Mouse (Mus musculus) G1E (cell line): ENCODE results near the gene Unkl. TPM values are rescaled to one million over a fixed set of nuclear protein-coding genes. Genes with fewer than 3 reads are reported as not detected.
A peak's percentile ranks its signal among the peaks of the same experiment; 100 is the strongest.

Source experiments
- ATAC-seq: 2 replicates; pipeline ENCODE4 v1.8.0; 2016; ENCODE audit warnings: mild to moderate bottlenecking; ENCODE audit not compliant: insufficient number of reproducible peaks, poor library complexity, low FRiP score, severe bottlenecking; ENCODE audit errors: extremely low read depth
- DNase-seq: peaks from one replicate; pipeline ENCODE4 v3.0.0; 2012; ENCODE audit warnings: low spot score
- H3K27me3 ChIP-seq: 2 replicates; pipeline ENCODE4 v1.6.1; 2012; ENCODE audit warnings: mild to moderate bottlenecking, low read length, inconsistent platforms; ENCODE audit not compliant: insufficient read depth
- H3K36me3 ChIP-seq: replicated peaks from 2 replicates; pipeline ENCODE3; 2012; ENCODE audit warnings: mild to moderate bottlenecking, inconsistent platforms
- H3K4me1 ChIP-seq: 2 replicates; pipeline ENCODE4 v1.6.1; 2012; ENCODE audit warnings: low read depth, low read length, inconsistent platforms, mixed read lengths; ENCODE audit not compliant: insufficient read depth
- H3K4me3 ChIP-seq: 2 replicates; pipeline ENCODE4 v1.5.1; 2012; ENCODE audit warnings: low read depth, mild to moderate bottlenecking, inconsistent platforms, low read length, moderate library complexity, mixed read lengths
- H3K9me3 ChIP-seq: replicated peaks from 2 replicates; pipeline ENCODE4 v1.6.1; 2012; ENCODE audit warnings: inconsistent platforms
- CTCF ChIP-seq: IDR thresholded peaks from 2 replicates; pipeline ENCODE4 v1.5.1; 2012; ENCODE audit warnings: low read depth, low read length, inconsistent platforms, mixed read lengths
- GATA1 ChIP-seq: IDR thresholded peaks from 2 replicates; pipeline ENCODE4 v1.6.1; 2012; ENCODE audit warnings: borderline replicate concordance, low read length, inconsistent platforms, mixed read lengths
- GATA2 ChIP-seq: IDR thresholded peaks from 2 replicates; pipeline ENCODE4 v1.6.1; 2012; ENCODE audit warnings: low read depth, low read length, inconsistent platforms, borderline replicate concordance
- POLR2AphosphoS5 ChIP-seq: IDR thresholded peaks from 2 replicates; pipeline ENCODE4 v1.6.1; 2012; ENCODE audit warnings: low read depth, low read length, inconsistent platforms; ENCODE audit not compliant: insufficient replicate concordance
- TAL1 ChIP-seq: conservative IDR thresholded peaks from 2 replicates; pipeline ENCODE4 v1.6.1; 2012; ENCODE audit warnings: low read depth, low read length, inconsistent platforms, mixed read lengths
- polyA plus RNA-seq: library from polyadenylated mRNA; stranded (reverse); fragments of >175 nt; gene quantifications from 2 replicates; pipeline ENCODE4 v1.2.3, GENCODE M21; 2012
- total RNA-seq, 2 experiments: library from RNA; stranded (forward) in 1 of 2; stranded (reverse) in 1 of 2; fragments of 200-1000 nt in 1 of 2; fragments of >200 nt in 1 of 2; fragmentation: Nextera tagmentation in 1 of 2; gene quantifications; 2 replicates each; pipeline ENCODE4 v1.2.3; 2014 to 2017

The Unkl gene
- total and polyA plus RNA-seq, 3 experiments = 10.1 to 59.4 (median 14.1) TPM

GRCm38 (mm10) chr17:25165970-25166671 is 22.1 kb upstream of the Unkl start:
- Histone ChIP-seq H3K9me3 (no peaks in the 10 kb centered on the region), H3K4me1 (peaks cover 10% of the 10 kb centered on the region), H3K27me3 (peaks cover 54% of the 10 kb centered on the region), H3K4me3 (no peak overlapping the region), H3K36me3 (peaks cover 24% of the 10 kb centered on the region)
- no peak for ATAC-seq
- DNase-seq = no peak
- no peak for TF ChIP-seq GATA1
- no peak for TF ChIP-seq CTCF
- TF ChIP-seq POLR2AphosphoS5 = no peak
- no peak for TF ChIP-seq TAL1
- no peak for TF ChIP-seq GATA2

GRCm38 (mm10) chr17:25169706-25170105 is 18.5 kb upstream of the Unkl start:
- no peaks in the 10 kb centered on the region for H3K36me3 ChIP-seq
- H3K4me1 ChIP-seq = peaks cover 7% of the 10 kb centered on the region; the same call in 1 of the 2 replicates
- DNase-seq = no peak
- TF ChIP-seq GATA2 = no peak
- TF ChIP-seq POLR2AphosphoS5 = no peak
- TF ChIP-seq TAL1 = no peak
- no peak for TF ChIP-seq GATA1
- TF ChIP-seq CTCF = no peak
- no peak overlapping the region for H3K4me3 ChIP-seq
- H3K9me3 ChIP-seq = no peaks in the 10 kb centered on the region
- peaks cover 79% of the 10 kb centered on the region for H3K27me3 ChIP-seq
- no peak for ATAC-seq

- ATAC-seq (no peak), DNase-seq (no peak)
- Histone ChIP-seq H3K9me3 (no peaks in the 10 kb centered on the region), H3K36me3 (no peaks in the 10 kb centered on the region), H3K4me3 (no peak overlapping the region), H3K27me3 (peaks cover 78% of the 10 kb centered on the region), H3K4me1 (peaks cover 28% of the 10 kb centered on the region)
- TF ChIP-seq GATA2 = no peak
- TF ChIP-seq CTCF = no peak
- TF ChIP-seq POLR2AphosphoS5 = no peak
- no peak for TF ChIP-seq GATA1
- no peak for TF ChIP-seq TAL1
Measured at GRCm38 (mm10) chr17:25172558-25172957, 15.6 kb upstream of the Unkl start.

DNA sequence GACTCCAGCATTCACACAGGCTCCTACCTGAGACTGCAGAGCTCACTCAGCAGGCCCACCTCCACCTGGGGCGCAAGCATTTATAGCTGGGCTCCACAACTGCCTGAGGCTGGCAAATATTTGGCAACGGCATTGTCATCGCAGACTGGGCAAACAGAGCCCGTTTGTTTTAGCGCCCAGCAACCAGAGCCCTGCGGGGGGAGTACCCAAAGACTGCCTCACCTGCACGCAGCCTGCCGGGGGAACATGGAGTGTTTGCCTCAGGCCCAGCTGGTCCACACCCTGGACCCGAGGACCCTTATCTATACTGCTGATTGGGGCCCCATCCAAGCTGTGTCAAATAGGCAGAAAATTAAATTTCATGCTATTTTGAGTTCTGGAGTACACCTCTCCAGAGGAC is 12.8 kb upstream of the Unkl start, which contains the start of gene Gm38655:
TSS of gene Gm38655 (minus strand) at position 61 of the 400 bp plus-strand sequence.
- Histone ChIP-seq H3K4me3 (peak within 1 kb of the TSS; percentile 28; the same call in 1 of the 2 replicates), H3K4me1 (peaks cover 33% of the 10 kb centered on the region), H3K27me3 (peaks cover 75% of the 10 kb centered on the region), H3K36me3 (no peaks in the 10 kb centered on the region), H3K9me3 (no peaks in the 10 kb centered on the region)
- DNase-seq = no peak
- TF ChIP-seq GATA2 (no peak), GATA1 (no peak), CTCF (no peak), POLR2AphosphoS5 (no peak), TAL1 (no peak)
- no peak for ATAC-seq

GRCm38 (mm10) chr17:25183232-25183631 is 5.0 kb upstream of the Unkl start:
- ATAC-seq = no peak
- no peak overlapping the region; the same call in 1 of the 2 replicates for H3K4me3 ChIP-seq

DNA sequence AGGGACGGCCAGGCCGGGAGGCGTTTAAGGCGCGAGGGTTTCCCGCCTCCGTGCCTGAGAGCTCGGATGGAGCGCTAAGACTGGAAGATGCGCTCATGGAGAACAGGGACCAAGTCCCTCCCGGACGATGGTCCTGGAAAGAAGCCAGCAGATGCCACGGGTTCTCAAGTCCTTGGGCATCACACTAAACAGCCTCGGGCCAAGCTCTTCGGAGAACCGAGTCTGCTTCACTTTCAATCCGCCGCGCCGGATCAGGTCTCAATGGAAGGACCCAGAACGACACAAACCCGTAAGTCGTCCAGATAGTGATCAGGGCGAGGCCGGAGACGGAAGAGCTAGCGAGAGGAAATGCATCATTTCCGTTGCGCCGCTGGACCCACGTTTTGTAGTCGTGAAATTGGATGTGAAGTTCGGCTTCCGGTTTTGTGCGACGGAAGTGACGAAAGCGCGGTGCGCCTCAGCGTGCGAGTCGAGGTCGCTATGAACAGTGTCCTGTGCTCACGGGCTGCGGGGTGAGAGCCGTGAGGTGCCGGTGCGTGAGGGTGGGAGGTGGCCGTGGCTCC is 4.0 kb upstream of the Unkl start, which contains the start of gene BC003965:
TSS of gene BC003965 (plus strand) at position 426 of the 563 bp plus-strand sequence.
- TF ChIP-seq GATA2 (peak; percentile 98), CTCF (no peak), GATA1 (no peak), TAL1 (no peak), POLR2AphosphoS5 (0 out of 2 replicates have a peak, but pooled peaks have one; percentile 15)
- Histone ChIP-seq H3K27me3 (peaks cover 8% of the 10 kb centered on the region), H3K4me1 (peaks cover 53% of the 10 kb centered on the region), H3K4me3 (peak within 1 kb of the TSS; percentile 90), H3K36me3 (peaks cover 28% of the 10 kb centered on the region), H3K9me3 (no peaks in the 10 kb centered on the region)
- DNase-seq (peak; percentile 83), ATAC-seq (peak; percentile 80)

More at GRCm38 (mm10) chr17:25183232-25183631, 5.0 kb upstream of the Unkl start:
- peaks cover 10% of the 10 kb centered on the region for H3K27me3 ChIP-seq
- H3K36me3 ChIP-seq = peaks cover 28% of the 10 kb centered on the region
- peaks cover 55% of the 10 kb centered on the region for H3K4me1 ChIP-seq
- H3K9me3 ChIP-seq = no peaks in the 10 kb centered on the region
- peak; percentile 27 for DNase-seq
- TF ChIP-seq GATA2 (no peak), GATA1 (no peak), CTCF (no peak), TAL1 (no peak), POLR2AphosphoS5 (no peak)
